Mouse (Mus musculus) left cerebral cortex, adult 2 months (tissue): ENCODE results near the gene Ing2. TPM values are rescaled to one million over a fixed set of nuclear protein-coding genes. Genes with fewer than 3 reads are reported as not detected.

Experiments used
- DNase-seq, 2 experiments: peaks; one replicate each; pipeline ENCODE4 v3.0.0; 2021 to 2022; ENCODE audit warnings: low spot score in 2 of 2, mixed read lengths in 1 of 2; ENCODE audit errors: extremely low spot score in 1 of 2
- H3K27ac ChIP-seq: fragments of 200-600 bp; 2 replicates; pipeline ENCODE4 v1.8.1; 2022
- H3K4me3 ChIP-seq: fragments of 200-600 bp; 2 replicates; pipeline ENCODE4 v1.8.1; 2022
- CTCF ChIP-seq: fragments of 200-600 bp; IDR thresholded peaks from 2 replicates; pipeline ENCODE4 v1.8.1; 2022; ENCODE audit warnings: antibody characterized with exemption, mild to moderate bottlenecking, moderate library complexity
- intact Hi-C: fragments of 180-260 bp; cut with DNase I; formaldehyde crosslinking; loops from one replicate; pipeline ENCODE4 v1.15.1; 2025
- total RNA-seq, 2 experiments: library from RNA; stranded (reverse); gene quantifications; 2 replicates each; pipeline ENCODE4 v1.2.3; 2021

The Ing2 gene
- total RNA-seq, 2 experiments from 2014 or later = 52.8 to 56.0 TPM

DNA sequence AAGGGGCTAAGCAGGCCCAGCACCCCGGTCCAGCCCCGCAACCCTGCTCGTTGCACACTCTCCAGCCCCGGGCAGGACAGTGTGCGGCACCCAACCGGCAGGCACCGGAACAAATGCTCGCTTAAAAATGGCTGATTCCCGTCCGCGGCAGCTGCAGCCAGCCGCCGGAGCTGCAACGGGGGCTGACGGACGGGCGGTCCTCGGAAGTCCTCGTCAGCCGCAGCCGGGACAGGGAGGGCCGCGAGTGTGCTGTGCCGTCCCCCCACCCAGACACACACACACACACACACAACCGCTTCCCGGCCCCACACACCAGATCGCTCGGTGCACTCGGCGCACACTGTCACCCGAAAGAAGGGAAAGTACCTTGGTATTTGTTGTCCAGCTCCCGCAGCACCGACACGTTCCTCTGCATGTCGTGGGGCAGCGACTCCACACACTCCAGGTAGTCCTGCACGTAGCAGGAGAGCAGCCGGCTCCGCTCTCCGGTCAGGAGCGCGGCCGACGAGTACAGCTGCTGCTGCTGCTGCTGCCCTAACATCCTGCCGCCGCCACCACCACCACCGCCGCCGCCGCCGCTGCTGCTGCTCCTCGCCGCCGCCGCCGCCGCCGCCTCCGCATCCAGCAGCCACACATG lies 1.1 kb downstream of the Ing2 start:
- DNase-seq = no peak
- no peak for TF ChIP-seq CTCF
- H3K27ac ChIP-seq = peak overlapping the region; percentile 99
- H3K4me3 ChIP-seq = peak overlapping the region; percentile 73
- intact Hi-C loops = loop anchor here (5.0 kb wide), 1 partner anchor 122 kb away; no protein-coding TSS in a partner anchor

DNA sequence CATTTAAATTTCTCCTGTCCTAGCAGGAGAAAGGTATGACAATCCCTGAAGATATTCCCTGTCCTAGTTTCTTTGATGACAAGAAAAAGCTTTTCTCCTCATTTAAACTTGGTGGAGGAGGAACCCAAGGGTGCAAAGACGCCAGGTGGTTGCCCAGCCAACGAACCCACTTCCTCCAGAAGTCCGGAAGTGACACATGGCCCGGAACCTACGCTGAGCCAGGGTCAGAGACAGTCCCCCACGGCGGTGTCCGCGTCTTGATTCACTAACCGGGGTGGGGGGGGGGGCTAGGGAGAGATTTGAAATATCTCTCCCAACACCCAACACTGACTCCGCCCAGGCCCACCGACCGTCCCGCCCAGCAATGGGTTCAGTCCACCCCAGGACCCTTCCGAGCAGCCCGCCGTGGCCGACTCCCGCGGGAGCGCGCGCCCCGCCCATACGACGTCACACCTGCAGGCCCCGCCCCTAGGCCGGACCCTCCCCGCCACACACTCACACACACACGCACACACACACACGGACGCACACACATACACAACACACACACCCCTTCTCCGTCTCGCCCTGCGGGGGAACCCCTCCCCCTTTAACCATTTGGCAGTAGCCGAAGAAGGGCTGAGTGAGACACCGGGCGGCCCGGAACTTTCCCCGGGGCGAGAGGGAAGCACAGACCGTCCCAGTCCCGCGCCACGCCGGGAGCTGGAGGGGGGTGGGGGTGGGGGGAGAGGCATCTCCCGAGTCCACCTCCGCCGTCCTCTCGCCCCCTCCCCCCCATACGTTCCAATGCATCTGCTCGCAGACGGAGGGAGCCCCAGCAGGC lies 1.8 kb downstream of the Ing2 start:
- no peak for TF ChIP-seq CTCF
- intact Hi-C loops = loop anchor here (5.0 kb wide), 1 partner anchor 121 kb away; no protein-coding TSS in a partner anchor

DNA sequence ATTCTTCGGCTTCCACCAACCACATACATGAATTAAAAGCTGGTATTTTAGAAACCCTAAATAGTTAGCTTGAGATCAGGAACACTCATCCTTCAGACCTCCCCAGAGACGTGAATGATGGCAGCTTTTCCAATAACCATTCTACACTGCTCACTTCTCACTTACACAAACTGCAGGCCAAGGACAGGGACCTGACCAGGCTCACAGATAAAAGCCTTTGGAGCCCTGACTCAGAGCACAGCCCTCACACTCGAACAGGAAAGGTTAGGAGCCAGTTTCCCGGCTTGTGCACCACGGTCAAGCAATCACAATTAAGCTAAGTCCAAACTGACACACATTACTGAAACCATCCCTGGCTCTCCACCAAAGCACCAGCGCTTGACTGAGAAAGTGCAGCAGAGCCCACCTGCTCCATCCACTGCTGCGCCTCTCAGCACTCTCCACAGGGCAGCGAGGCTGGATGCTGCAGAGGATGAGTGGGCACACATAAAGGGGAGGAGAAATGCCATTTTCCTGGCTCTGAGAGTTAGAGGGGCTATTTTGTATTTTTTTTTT lies 11.0 kb downstream of the Ing2 start:
- Histone ChIP-seq H3K4me3 (no peak overlapping the region), H3K27ac (no peak overlapping the region)
- intact Hi-C loops = no loop called here
- TF ChIP-seq CTCF = no peak
- no peak for DNase-seq

More for the DNA sequence above, 1.8 kb downstream of the Ing2 start:
- H3K27ac ChIP-seq = peak overlapping the region; percentile 99
- peak; percentile 86 to 89 for DNase-seq
- peak overlapping the region; percentile 73 for H3K4me3 ChIP-seq

DNA sequence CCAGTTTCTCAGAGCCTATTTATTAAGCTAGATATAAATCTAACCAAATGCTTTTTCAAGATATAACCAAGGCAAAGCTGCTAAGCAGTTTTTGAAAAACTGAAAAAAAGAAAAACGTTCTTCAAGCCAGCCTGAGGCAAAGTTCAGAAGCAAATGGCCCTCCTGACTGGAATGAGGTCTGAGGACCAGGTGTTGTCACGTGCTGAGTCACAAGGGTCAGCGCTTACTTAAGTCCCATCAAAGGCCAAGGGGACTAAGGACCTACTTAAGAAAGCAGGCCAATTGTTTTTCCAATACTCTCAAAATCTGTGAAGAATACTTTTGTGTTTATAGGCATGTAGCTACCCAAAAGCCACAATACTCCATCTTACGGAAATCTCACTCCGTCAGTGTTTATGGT lies 12.2 kb downstream of the Ing2 start:
- TF ChIP-seq CTCF = no peak

GRCm38 (mm10) chr8:47662716-47663115 lies 12.6 kb downstream of the Ing2 start:
- no peak for TF ChIP-seq CTCF
- Histone ChIP-seq H3K27ac (no peak overlapping the region), H3K4me3 (no peak overlapping the region)
- intact Hi-C loops = no loop called here
- DNase-seq = no peak

More for the DNA sequence above, 12.2 kb downstream of the Ing2 start:
- no peak overlapping the region for H3K27ac ChIP-seq
- H3K4me3 ChIP-seq = no peak overlapping the region
- DNase-seq = no peak
- intact Hi-C loops = no loop called here

DNA sequence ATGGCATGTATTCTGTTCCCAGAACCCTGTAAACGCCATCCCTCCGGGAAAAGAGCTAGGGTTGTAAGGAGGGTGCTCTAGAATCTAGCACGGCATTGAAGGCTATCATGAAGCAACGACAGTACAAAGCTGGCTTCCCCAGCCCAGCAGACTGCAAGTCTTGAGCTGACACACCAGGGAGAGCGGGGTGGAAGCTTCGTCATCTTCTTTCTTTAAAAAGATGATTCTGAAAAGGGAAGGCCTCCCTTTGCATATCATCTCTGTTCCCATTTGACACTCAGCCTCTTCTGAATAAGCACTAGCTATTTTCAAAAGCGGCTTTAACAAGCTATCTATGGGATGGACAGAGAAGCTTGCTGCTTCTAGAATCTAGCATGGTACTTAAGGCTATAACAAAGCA lies 15.0 kb downstream of the Ing2 start:
- Histone ChIP-seq H3K27ac (peak overlapping the region; percentile 29; the same call in 1 of the 2 replicates), H3K4me3 (no peak overlapping the region)
- intact Hi-C loops = no loop called here
- TF ChIP-seq CTCF = no peak
- peak; percentile 18 to 32 for DNase-seq

- Histone ChIP-seq H3K4me3 (no peak overlapping the region), H3K27ac (no peak overlapping the region)
- intact Hi-C loops = no loop called here
- no peak for DNase-seq
- no peak for TF ChIP-seq CTCF
These were observed 15.9 kb downstream of the Ing2 start for GRCm38 (mm10) chr8:47659463-47659862.

DNA sequence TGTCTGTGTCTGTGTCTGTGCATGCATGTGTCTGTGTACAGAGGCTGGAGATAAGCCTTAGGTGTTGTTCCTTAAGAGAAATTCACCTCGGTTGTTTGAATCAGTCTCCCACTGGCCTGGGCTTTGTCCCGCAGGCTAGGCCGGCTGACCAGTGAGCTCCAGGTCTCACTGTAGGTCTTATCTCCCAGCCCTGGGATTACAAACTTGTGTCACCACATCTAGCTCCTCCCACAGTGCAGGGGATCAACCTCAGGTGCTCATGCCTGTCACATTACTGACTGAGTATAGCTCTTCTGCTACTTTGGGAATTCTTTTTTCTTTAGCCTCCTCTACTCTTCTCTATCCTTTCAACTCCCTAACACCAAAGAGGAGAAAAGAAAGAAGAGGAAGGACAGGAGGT lies 20.9 kb downstream of the Ing2 start:
- no peak for TF ChIP-seq CTCF
- Histone ChIP-seq H3K4me3 (no peak overlapping the region), H3K27ac (no peak overlapping the region)
- intact Hi-C loops = loop anchor here (5.0 kb wide), 1 partner anchor 82 kb away; no protein-coding TSS in a partner anchor
- no peak for DNase-seq

DNA sequence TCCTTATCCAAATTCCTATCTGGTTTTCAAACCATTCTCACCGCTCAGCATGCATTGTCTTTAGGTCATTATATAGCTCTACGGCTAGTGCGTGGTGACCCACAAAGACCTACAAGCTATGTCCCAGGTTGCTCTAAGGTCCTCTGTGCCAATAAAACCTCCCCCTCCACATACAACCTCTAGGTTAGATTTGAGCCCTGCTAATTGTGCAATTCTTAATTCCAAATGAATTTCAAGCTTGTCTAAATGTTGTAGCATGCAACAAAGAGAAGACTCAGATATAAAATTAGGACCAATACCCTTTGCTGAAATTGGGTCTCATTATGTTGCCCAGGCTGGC lies 22.6 kb downstream of the Ing2 start:
- intact Hi-C loops = loop anchor here (5.0 kb wide), 1 partner anchor 80 kb away; no protein-coding TSS in a partner anchor
- DNase-seq = no peak
- no peak for TF ChIP-seq CTCF
- Histone ChIP-seq H3K27ac (no peak overlapping the region), H3K4me3 (no peak overlapping the region)

GRCm38 (mm10) chr8:47651913-47652736 lies 23.2 kb downstream of the Ing2 start:
- TF ChIP-seq CTCF = no peak
- intact Hi-C loops = loop anchor here (5.0 kb wide), 1 partner anchor 80 kb away; no protein-coding TSS in a partner anchor
- Histone ChIP-seq H3K4me3 (no peak overlapping the region), H3K27ac (no peak overlapping the region)
- DNase-seq = no peak

DNA sequence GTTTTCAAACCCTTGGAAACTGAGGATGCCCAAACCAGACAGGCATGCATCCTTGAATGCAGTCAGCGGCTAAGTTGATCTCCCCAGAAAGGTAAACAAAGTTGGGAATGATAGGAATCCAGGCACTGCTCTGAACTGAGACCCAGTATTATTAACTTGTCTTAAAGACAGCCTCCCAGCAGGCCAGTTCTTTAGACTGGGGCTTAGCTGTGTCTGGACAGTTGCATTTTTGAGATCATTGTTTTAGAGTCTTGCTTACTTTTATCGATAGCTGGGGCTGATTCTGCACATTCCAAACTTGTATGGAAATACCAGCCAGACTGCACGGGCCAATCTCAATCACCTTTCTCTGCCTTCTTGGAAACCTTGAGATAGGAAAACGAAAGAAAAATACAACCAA lies 24.5 kb downstream of the Ing2 start:
- TF ChIP-seq CTCF = no peak
- DNase-seq = no peak
- intact Hi-C loops = loop anchor here (5.0 kb wide), 1 partner anchor 79 kb away; no protein-coding TSS in a partner anchor
- Histone ChIP-seq H3K4me3 (no peak overlapping the region), H3K27ac (no peak overlapping the region)

DNA sequence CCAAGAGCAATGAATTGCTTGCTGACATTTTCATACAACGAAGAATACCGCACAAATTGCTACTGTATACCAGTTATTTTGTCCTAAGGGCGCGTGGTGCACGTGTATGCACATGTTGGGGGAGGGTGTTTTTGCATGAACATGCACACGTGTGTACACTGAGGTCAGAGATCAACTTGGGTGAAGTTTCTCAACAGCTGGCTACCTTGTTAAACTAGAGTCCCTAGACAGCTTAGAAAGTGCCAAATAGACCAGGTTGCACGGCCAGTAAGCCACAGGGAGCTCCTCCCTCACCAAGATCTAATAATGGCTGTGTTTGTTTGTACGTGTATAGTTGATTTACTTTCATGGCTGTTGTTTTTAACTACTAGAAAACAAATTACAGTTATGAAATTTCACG lies 25.8 kb downstream of the Ing2 start:
- TF ChIP-seq CTCF = no peak
- H3K4me3 ChIP-seq = no peak overlapping the region
- intact Hi-C loops = no loop called here
- no peak overlapping the region for H3K27ac ChIP-seq
- no peak for DNase-seq
